Mouse (Mus musculus) ES-Bruce4 (cell line): ENCODE results near the gene H3f3b.

Experiments
- CTCF ChIP-seq: IDR thresholded peaks from one replicate; pipeline ENCODE4 v1.8.1; 2011; ENCODE audit warnings: low read depth, low read length
- EP300 ChIP-seq: IDR thresholded peaks from 2 replicates; pipeline ENCODE4 v1.6.1; 2011; ENCODE audit warnings: low read depth, low read length; ENCODE audit not compliant: insufficient read depth
- POLR2A ChIP-seq: IDR thresholded peaks from one replicate; pipeline ENCODE4 v1.8.1; 2011; ENCODE audit warnings: low read length; ENCODE audit not compliant: insufficient read depth

DNA sequence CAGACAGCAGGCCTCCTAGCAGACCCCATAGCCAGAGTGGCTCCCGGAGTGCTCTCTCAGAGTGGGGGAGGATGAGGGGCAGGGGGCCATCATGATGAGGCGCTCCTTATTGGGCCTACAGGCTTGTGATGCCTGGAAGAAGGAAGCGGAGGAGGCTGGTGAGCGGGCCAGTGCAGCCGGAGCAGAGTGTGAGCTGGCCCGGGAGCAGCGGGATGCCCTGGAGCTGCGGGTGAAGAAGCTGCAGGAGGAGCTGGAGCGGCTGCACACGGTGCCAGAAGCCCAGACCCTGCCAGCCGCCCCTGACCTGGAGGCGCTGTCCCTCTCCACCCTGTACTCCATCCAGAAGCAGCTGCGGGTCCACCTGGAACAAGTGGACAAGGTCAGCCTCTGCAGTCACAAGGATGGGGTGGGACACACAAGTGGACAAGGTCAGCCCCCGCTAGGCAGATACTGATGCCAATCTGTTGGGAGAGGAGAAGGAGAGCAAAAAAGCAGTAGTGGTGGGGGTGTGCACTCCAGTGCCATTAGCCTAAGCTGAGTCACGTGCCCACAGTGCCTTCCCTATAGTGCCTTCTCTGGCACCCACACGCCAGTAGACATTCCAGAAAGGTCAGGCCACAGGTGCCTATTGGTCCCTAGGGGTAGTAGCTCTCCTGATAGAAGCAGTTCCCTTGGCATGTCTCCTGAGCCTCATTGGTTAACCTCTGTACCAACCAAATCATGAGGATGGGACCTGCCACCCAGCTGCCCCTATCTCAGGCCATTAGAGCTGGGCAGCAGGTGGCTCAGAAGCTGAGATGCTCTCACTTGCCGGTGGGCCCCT lies 31.3 kb upstream of the H3f3b start:
- TF ChIP-seq CTCF (no peak), POLR2A (no peak), EP300 (no peak)
